9 mouse cellular contexts compared by ENCODE assay signal in genomic region chr11:88689831-88690459, GRCm38 (mm10). TPM values are rescaled to one million over a fixed set of nuclear protein-coding genes. Genes with fewer than 3 reads are reported as not detected.
DNase-seq lines count a peak whose midpoint lies in the region; ATAC-seq lines count a peak whose summit lies in the region.
"Had no signal": no experiment of that assay in that cellular context is flagged by ENCODE, and none has a peak within 500 bp of the region (broad histone marks: within the 10 kb centered on the region; RNA-seq: fewer than 3 reads in every experiment).

No protein-coding gene starts in this region.

- H3K36me3 ChIP-seq in neural tube, embryonic 15.5 days = no peaks in the 10 kb centered on the region

- H3K9ac ChIP-seq in neural tube, embryonic 15.5 days (replicated peaks) = no peak overlapping the region
- H3K9ac ChIP-seq: limb, embryonic 15.5 days had no signal

- WGBS in neural tube, embryonic 15.5 days = 20% methylated on average over 14 of the region's 14 CpGs

- DNase-seq in adrenal gland, postnatal 10 days = peak; percentile 46
- DNase-seq in adrenal gland, adult 8-10 months = no peak
- DNase-seq in neural tube, embryonic 10.5 days (ENCODE audit: extremely low spot score, low spot score) = peak; percentile 38
- peak; percentile 42 to 65 for DNase-seq in kidney, postnatal 4 days
- no peak for DNase-seq in spleen, postnatal 10 days (ENCODE audit: low spot score in 2 of 2)
- DNase-seq in cerebellum, postnatal 25 days = no peak
- DNase-seq in cerebellum, adult 9-11 months = no peak

- H3K4me3 ChIP-seq in neural tube, embryonic 15.5 days (replicated peaks) = no peak overlapping the region
- H3K4me3 ChIP-seq: limb, embryonic 15.5 days had no signal

- H3K27ac ChIP-seq in neural tube, embryonic 15.5 days (replicated peaks) = no peak overlapping the region

- no peak overlapping the region for H3K4me2 ChIP-seq in neural tube, embryonic 15.5 days
- H3K4me2 ChIP-seq: limb, embryonic 15.5 days had no signal

- ATAC-seq in neural tube, embryonic 15.5 days (ENCODE audit: low FRiP score) = no peak

- no peaks in the 10 kb centered on the region for H3K27me3 ChIP-seq in neural tube, embryonic 15.5 days (replicated peaks)
- H3K27me3 ChIP-seq: limb, embryonic 15.5 days had no signal

- peaks cover 75% of the 10 kb centered on the region for H3K4me1 ChIP-seq in neural tube, embryonic 15.5 days

- no peaks in the 10 kb centered on the region for H3K9me3 ChIP-seq in neural tube, embryonic 15.5 days (replicated peaks)
- H3K9me3 ChIP-seq: limb, embryonic 15.5 days had no signal

RNA-seq across cellular contexts. Expression of gene Msi2, which starts 28.4 kb away (rescaled TPM):
- 100 to 1,000 TPM; 149 to 152 TPM for total RNA-seq in adrenal gland, postnatal 10 days (2021)
- total RNA-seq in adrenal gland, adult 8-10 months (2022) = 100 to 1,000 TPM; 158 to 319 (median 228) TPM
- polyA plus RNA-seq in neural tube, embryonic 15.5 days (2015; fragmentation: Nextera tagmentation; extraction: Ambion mirVana) = 17.3 and 20.7 TPM in 2 replicates

Comparison
In these comparisons a context has a peak if more than half of its experiments do, and no peak if none do; other contexts are left out.
1. DNase-seq: peak in adrenal gland, postnatal 10 days (single experiment), neural tube, embryonic 10.5 days (single experiment) and kidney, postnatal 4 days (2 of 2); none in adrenal gland, adult 8-10 months (single experiment), spleen, postnatal 10 days (0 of 2), cerebellum, postnatal 25 days (0 of 2) and cerebellum, adult 9-11 months (single experiment).